Mouse (Mus musculus) liver, adult 2 months (tissue): ENCODE measurements around the gene Apba3. TPM values are rescaled to one million over a fixed set of nuclear protein-coding genes. Genes with fewer than 3 reads are reported as not detected.
A peak's percentile ranks its signal among the peaks of the same experiment; 100 is the strongest.

ENCODE experiments used
- DNase-seq: peaks from one replicate; pipeline ENCODE4 v3.0.0-alpha.2; 2011; ENCODE audit warnings: low read depth, low spot score; ENCODE audit errors: extremely low read depth
- H3K27ac ChIP-seq: fragments of 200-500 bp; replicated peaks from 2 replicates; pipeline ENCODE4 v1.5.1; 2012; ENCODE audit warnings: low read depth, mild to moderate bottlenecking, control low read depth, inconsistent platforms, low read length; ENCODE audit not compliant: insufficient read depth
- H3K27me3 ChIP-seq: fragments of 200-500 bp; 2 replicates; pipeline ENCODE4 v1.6.1; 2012; ENCODE audit warnings: mild to moderate bottlenecking, moderate library complexity, low read length, inconsistent platforms; ENCODE audit not compliant: control insufficient read depth, insufficient read depth
- H3K36me3 ChIP-seq: fragments of 200-500 bp; 2 replicates; pipeline ENCODE4 v1.6.1; 2012; ENCODE audit warnings: low read length, inconsistent platforms; ENCODE audit not compliant: control insufficient read depth, insufficient read depth
- H3K4me1 ChIP-seq: fragments of 200-500 bp; 2 replicates; pipeline ENCODE4 v1.6.1; 2011; ENCODE audit warnings: low read length; ENCODE audit not compliant: control insufficient read depth, insufficient read depth
- H3K4me3 ChIP-seq: fragments of 200-500 bp; 2 replicates; pipeline ENCODE4 v1.5.1; 2011; ENCODE audit warnings: low read depth, mild to moderate bottlenecking, control low read depth, low read length, moderate library complexity; ENCODE audit not compliant: insufficient read depth
- H3K79me2 ChIP-seq: fragments of 200-500 bp; 2 replicates; pipeline ENCODE4 v1.6.1; 2012; ENCODE audit warnings: inconsistent platforms, mild to moderate bottlenecking, low read length, moderate library complexity; ENCODE audit not compliant: control insufficient read depth, insufficient read depth
- H3K9ac ChIP-seq: fragments of 200-500 bp; 2 replicates; pipeline ENCODE4 v1.6.1; 2012; ENCODE audit warnings: low read depth, mild to moderate bottlenecking, control low read depth, inconsistent platforms, low read length
- CTCF ChIP-seq: fragments of 200-500 bp; IDR thresholded peaks from 2 replicates; pipeline ENCODE4 v1.5.1; 2011; ENCODE audit warnings: low read depth, low read length, control low read depth
- POLR2A ChIP-seq: fragments of 200-500 bp; IDR thresholded peaks from 2 replicates; pipeline ENCODE4 v1.6.1; 2011; ENCODE audit warnings: low read length, control low read depth; ENCODE audit not compliant: insufficient read depth; ENCODE audit errors: extremely low read depth
- WGBS: fragments of 180-500 bp; shearing (Covaris S2); methylation state at CpG from one replicate; pipeline ENCODE4 v1.1.7; 2018; 5-methylcytosine and 5-hydroxymethylcytosine counted together
- polyA plus RNA-seq: library from polyadenylated mRNA; depleted of rRNA; stranded (reverse); fragments of >200 nt; gene quantifications from 2 replicates; pipeline ENCODE4 v1.2.3, GENCODE M21; 2012
- total RNA-seq: library from RNA; depleted of rRNA; stranded (reverse); fragments of >200 nt; gene quantifications from 2 replicates; pipeline ENCODE4 v1.2.3, GENCODE M21; 2014

Gene Apba3
- total and polyA plus RNA-seq, 2 experiments: 30.5 to 143 TPM

DNA sequence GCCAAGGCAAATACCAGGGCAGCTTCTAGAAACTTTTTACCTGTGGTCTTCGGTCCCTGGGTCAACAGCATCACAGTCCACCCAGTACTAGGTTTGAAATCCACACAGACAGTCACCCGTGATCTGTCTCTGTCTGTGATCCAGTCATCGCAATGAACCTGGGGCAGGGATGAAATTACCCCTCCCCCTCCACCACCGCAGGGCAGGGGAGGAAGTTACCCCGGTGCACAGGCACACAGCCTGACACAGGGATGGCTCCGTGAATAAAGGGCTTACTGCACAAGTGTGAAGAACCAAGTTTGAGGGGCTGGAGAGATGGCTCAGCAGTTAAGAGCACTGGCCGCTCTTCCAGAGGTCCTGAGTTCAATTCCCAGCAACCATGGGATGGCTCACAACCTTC lies 37.0 kb downstream of the Apba3 start:
- Histone ChIP-seq H3K4me1 (peaks cover 28% of the 10 kb centered on the region), H3K9ac (no peak overlapping the region), H3K27me3 (no peaks in the 10 kb centered on the region), H3K79me2 (peaks cover 45% of the 10 kb centered on the region), H3K4me3 (no peak overlapping the region), H3K27ac (no peak overlapping the region), H3K36me3 (no peaks in the 10 kb centered on the region)
- TF ChIP-seq POLR2A (no peak), CTCF (no peak)
- no peak for DNase-seq
- 57% methylated on average over 7 of the region's 7 CpGs for WGBS

DNA sequence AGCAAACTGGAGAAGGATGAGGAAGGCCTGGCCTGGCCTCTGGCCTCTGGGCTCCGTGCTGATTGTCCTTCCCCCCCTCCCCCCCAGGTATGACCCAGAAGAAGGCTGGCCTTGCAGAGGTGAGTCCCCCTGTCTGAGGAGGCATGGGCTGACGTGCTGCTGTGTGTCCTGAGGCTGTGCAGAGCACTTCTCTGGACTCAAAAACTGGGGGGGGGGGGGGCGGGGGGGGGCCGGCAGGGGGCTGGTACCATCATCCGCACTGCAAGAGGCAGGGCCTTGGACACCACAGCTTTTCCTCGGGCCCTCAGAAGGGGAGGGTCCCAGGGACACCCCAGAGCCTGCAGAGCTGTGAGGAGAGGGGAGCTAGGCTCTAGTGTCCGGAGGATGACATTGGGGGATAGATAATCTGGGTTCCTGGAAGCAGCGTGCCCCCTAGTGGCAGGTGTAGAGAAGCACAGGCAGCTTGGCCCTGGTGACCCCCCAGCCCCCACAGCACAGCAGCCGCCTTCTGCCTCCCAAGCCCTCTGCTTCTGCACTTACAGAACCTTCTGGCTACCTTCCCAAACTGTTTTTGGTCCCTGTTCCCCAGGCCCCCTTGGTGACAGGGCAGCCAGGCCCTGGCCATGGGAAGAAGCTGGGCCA lies 38.0 kb downstream of the Apba3 start:
- H3K27ac ChIP-seq: no peak overlapping the region
- no peak for DNase-seq
- 4% methylated on average over 8 of the region's 9 CpGs for WGBS

DNA sequence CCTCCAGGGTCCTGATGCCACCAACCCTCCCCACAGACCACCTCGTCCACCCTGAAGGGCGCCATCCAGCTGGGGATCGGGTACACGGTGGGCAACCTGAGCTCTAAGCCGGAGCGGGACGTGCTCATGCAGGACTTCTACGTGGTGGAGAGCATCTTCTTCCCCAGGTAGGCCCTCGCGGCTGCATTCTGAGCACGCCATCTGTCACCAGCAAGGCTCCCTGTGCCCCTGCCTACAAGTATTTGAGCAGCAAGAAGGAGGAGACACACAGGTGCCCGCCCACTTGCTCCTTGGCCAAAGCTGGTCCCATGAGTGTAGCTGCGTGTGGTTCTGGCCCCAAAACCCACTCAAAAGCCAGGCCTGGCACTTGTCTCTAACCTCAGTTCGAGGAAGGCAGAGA lies 38.9 kb downstream of the Apba3 start:
- DNase-seq: no peak

More for the DNA sequence above, 38.0 kb downstream of the Apba3 start:
- Histone ChIP-seq H3K4me1 (peaks cover 18% of the 10 kb centered on the region), H3K4me3 (no peak overlapping the region), H3K36me3 (no peaks in the 10 kb centered on the region), H3K79me2 (peaks cover 41% of the 10 kb centered on the region), H3K27me3 (no peaks in the 10 kb centered on the region), H3K9ac (no peak overlapping the region)
- TF ChIP-seq CTCF: peak; percentile 97
- no peak for TF ChIP-seq POLR2A

DNA sequence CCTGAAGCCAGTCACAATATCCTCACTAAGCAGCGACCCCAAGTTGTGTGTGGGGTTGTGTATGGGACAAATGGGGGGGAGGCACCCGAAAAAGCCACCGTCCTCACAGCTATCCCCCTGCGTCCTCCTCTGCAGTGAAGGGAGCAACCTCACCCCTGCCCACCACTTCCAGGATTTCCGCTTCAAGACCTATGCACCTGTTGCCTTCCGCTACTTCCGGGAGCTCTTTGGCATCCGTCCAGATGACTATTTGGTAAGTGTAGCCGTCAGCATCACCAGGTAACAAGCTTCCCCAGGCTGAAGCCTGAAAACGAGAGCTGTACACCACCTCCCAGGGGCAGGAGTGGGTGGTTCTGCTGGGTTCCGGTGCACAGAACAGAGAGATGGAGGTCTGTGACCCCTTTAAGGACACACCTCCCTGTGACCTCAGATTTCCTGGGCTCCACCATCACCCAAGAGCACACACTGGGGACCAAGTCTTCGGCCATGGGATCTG lies 39.5 kb downstream of the Apba3 start:
- Histone ChIP-seq H3K9ac (no peak overlapping the region), H3K4me3 (no peak overlapping the region), H3K4me1 (peaks cover 8% of the 10 kb centered on the region), H3K27me3 (no peaks in the 10 kb centered on the region), H3K79me2 (peaks cover 35% of the 10 kb centered on the region), H3K27ac (no peak overlapping the region), H3K36me3 (no peaks in the 10 kb centered on the region)
- 86% methylated on average over 12 of the region's 12 CpGs for WGBS
- DNase-seq: no peak
- TF ChIP-seq POLR2A: no peak
- TF ChIP-seq CTCF: no peak

More for the DNA sequence above, 38.9 kb downstream of the Apba3 start:
- Histone ChIP-seq H3K27me3 (no peaks in the 10 kb centered on the region), H3K9ac (no peak overlapping the region), H3K4me3 (no peak overlapping the region), H3K4me1 (peaks cover 9% of the 10 kb centered on the region), H3K36me3 (no peaks in the 10 kb centered on the region), H3K79me2 (peaks cover 41% of the 10 kb centered on the region), H3K27ac (no peak overlapping the region)
- TF ChIP-seq POLR2A: no peak
- TF ChIP-seq CTCF: no peak
- WGBS: 91% methylated on average over 14 of the region's 14 CpGs

DNA sequence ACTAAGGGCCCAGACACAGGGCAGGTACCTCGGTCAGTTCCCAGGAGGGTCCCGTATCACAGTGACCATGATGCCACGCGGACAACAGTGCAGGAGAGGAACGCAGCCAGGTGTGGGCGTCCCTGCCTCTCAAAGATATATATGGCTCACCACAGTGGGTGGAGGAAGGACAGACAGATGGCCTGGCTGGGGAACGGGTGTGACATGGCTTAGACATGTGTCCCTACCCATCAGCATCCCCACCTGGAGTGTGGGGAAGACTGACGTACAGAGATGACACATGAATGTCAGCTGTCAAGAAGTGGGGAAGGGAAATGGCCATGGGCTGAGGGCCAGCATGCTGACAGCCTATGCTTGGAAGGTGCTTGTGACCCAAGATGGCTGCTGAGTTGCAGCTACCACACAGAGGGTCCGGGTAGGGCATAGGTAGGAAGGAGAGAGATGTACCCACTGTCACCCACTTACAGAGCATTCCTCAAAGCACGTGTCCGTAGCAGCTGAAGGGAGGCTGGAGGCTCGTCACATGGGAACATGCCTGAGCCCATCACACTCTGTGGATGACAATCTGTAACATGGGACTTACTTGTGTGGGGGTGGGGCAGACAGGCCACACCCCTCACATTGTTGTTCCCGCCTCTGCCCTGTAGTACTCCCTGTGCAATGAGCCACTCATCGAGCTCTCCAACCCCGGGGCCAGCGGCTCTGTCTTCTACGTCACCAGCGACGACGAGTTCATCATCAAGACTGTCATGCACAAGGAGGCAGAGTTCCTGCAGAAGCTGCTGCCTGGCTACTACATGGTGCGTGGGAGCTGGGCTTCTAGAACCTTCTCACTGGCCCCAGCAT lies 40.3 kb downstream of the Apba3 start:
- 92% methylated on average over 21 of the region's 21 CpGs for WGBS
- DNase-seq: no peak
- Histone ChIP-seq H3K27ac (no peak overlapping the region), H3K4me3 (no peak overlapping the region), H3K9ac (no peak overlapping the region), H3K27me3 (no peaks in the 10 kb centered on the region), H3K4me1 (peaks cover 8% of the 10 kb centered on the region), H3K79me2 (peaks cover 29% of the 10 kb centered on the region), H3K36me3 (no peaks in the 10 kb centered on the region)
- TF ChIP-seq CTCF (no peak), POLR2A (no peak)
